Mouse (Mus musculus) thymus, adult 2 months (tissue): ENCODE measurements around the gene Abcg1.

Source experiments
- CTCF ChIP-seq: fragments of 200-500 bp; IDR thresholded peaks from 2 replicates; pipeline ENCODE4 v1.5.1; 2012; ENCODE audit warnings: mild to moderate bottlenecking, control low read depth, low read length, moderate library complexity, borderline replicate concordance; ENCODE audit not compliant: control insufficient read depth, poor library complexity, insufficient read depth; ENCODE audit errors: extremely low read depth
- POLR2A ChIP-seq: fragments of 200-500 bp; IDR thresholded peaks from 2 replicates; pipeline ENCODE4 v1.6.1; 2012; ENCODE audit warnings: mild to moderate bottlenecking, low read length, control low read depth, moderate library complexity; ENCODE audit not compliant: control insufficient read depth, poor library complexity, insufficient read depth; ENCODE audit errors: extremely low read depth

- TF ChIP-seq POLR2A (no peak), CTCF (no peak)
Observed at GRCm38 (mm10) chr17:31086196-31086595, 28.7 kb downstream of the Abcg1 start.
